Mouse (Mus musculus) c-Kit-negative CD71-positive TER-119-positive erythroid progenitor cells, embryonic 14.5 days (primary cell): ENCODE data around the gene Ubr2.

Experiments used
- DNase-seq: peaks from one replicate; pipeline ENCODE4 v3.0.0-alpha.2; 2013; ENCODE audit warnings: low read depth, low spot score

The Ubr2 gene

DNA sequence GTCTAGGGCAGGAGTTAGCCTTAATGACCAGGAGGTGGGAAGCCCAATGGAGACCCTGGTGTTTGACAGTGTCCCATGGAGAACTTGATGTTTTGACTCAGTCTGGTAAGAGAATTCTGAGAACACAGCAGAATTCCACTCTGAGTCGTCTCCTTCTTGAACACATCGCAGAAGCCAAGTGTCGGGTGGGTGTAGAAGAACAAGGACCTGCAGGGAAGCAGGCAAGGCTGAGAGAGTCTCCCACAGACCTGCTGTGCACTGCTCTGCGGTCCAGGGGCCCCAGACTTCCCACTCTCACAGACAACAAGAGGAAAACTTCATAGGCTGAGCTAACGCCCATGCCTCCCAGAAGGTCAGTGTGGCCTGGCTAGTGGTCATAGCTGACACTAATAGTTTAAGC is 82.6 kb downstream of the Ubr2 start:
- no peak for DNase-seq

DNA sequence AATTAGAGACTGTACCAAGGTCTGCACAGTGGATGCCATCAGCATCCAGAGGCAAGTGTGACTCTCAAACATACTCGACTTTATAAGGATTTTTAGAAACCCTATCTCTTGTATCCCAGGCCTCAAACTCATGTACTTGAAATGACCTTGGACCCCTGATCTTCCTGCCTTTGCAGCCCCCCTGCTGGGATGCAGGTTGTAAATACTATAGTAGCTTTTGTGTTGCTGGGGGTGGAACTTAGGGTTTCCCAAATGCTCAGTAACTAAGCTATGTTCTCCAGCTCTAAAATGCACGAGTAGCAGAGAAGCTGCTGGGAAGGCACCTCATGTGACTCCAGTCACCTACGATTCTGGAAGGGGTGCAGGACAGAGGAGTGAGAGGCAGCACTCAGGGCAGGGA is 83.4 kb downstream of the Ubr2 start:
- no peak for DNase-seq

DNA sequence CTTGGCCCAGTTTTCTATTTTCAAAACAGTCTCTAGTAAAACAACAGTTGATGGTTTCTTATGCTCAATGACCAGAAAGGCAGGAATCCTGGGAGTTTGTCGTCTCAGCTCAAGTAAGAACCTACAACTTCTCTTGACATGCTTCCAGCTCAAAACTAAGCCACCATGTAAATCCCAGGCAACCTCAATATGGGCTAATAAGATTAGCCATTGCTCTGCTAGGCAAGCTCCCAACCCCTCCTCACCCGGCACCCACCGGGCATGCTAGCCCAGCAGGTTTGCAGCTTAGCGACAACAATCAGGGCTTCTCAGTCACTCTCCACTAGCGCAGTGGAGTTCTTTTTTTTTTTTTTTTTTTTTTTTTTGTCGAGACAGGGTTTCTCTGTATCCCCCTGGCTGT is 84.2 kb downstream of the Ubr2 start:
- no peak for DNase-seq

DNA sequence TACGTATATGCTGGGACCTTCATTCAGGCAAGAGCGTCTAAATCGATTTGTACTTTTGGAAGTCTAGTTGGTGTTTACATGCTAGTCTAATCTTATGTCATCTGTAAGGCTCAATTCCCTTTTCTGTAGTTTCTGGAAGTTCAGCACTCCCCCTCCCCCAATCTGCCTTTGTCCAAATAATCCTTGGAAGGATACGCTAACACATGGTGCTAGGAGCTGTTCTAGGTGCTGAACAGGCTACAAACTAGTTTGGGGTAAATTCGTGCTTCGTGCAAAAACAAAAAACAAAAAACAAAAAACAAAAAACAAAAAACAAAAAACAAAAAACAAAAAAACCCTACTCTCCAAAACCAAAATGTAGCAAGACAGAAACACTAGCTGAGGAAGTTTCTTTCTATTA is 89.5 kb downstream of the Ubr2 start:
- DNase-seq, result no peak

- no peak for DNase-seq
Observed at GRCm38 (mm10) chr17:46918951-46919350, 91.4 kb downstream of the Ubr2 start.

DNA sequence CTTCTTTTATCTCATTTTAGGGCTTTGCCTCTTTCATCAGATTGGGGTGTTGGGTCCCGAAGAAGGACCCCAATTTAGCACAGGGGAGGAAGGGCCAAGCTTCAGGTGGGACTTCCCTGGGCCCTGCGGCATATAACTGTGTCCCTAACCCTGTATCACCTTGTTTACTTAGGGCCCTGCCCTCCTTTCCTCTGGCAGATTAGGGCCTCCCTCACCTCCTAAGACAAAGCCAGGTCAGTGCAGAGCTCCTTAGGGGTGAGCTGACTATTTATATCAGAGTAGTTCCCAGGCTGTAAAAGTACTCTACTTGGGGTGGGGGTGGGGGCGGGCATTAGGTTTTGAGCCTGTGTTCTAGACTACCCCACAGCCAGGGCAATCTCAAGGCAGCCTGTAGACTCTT is 95.2 kb downstream of the Ubr2 start:
- no peak for DNase-seq

- DNase-seq, result no peak
Observed at GRCm38 (mm10) chr17:46912331-46912730, 98.0 kb downstream of the Ubr2 start.

DNA sequence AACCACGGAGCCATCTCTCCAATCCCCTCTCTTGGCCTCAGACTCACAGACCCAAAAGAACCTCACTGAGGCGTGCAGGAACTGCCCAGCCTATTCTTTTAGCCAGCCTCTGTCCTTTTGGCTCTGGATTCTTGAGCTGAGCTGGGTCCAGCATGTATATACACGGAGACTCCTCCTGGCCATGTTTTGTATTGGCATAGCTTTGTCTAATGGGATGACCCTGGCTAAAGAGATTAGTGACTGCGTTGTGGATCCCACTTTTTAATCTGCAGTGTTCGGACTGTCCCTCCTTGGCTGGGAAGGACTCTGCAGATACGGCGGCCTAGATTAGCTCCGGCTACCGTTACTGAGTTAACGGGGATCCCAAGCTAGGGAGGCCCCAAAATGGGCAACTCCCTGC is 100.2 kb downstream of the Ubr2 start, which contains the start of gene Prph2:
Gene Prph2, plus strand, starts transcription at position 274 of the 400 bp plus-strand sequence.
- no peak for DNase-seq

- DNase-seq, result peak; percentile 52
Observed at GRCm38 (mm10) chr17:46903876-46904490, 106.4 kb downstream of the Ubr2 start.

DNA sequence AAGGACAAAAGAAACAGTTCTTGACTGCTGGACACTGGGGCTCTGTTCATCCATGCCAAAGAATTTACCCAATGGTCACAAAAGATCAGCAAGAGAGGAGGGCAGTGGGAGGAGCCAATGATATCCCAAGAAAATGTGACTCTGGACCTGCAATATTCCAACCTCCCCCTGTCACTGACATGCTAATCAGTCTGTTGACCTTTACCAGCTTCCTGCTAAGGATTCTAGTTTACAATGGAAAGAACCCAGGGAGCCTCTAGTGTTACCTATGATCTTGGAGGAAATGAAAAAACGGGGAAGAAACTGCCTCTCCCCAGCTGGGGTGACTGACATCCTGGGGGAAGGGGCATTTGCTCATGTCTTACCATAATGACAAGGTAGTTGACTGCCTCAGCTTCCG is 109.4 kb downstream of the Ubr2 start:
- no peak for DNase-seq

GRCm38 (mm10) chr17:46897221-46897950 is 113.0 kb downstream of the Ubr2 start:
- no peak for DNase-seq

GRCm38 (mm10) chr17:46895426-46895825 is 114.9 kb downstream of the Ubr2 start:
- DNase-seq, result no peak

- DNase-seq, result peak; percentile 48
Observed at GRCm38 (mm10) chr17:46890843-46891594, 119.3 kb downstream of the Ubr2 start.

DNA sequence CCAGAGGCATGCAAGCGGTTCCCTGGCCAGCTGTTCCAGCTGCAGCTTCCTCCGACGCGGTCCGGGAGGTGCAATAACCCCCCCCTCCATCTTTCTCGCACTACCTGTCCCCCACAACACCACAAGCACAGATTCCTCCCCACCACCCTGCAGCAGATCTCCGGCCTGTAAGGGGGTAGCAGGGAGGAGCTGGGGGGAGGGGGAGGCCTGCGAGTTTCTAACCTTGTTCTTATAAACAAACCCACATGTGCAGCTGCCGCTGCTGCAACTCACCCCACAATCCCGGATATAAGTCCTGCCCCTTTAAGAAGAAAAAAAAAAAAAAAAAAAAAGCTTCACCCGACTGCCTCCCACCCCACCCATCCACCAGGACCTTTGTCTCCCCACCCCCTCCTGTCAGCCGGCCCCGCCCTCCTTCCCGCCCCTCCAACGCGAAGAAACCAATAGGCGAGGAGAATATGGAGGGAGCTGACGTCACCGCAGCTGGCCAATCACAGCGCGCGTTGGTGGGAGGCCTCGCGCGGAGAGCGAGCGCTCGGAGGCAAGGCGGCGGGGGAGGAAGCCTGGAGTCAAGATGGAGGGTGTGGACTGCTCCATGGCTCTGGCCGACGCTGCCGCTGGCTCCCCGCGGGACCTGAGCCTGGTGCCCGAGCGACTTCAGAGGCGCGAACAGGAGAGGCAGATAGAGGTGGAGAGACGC is 120.1 kb downstream of the Ubr2 start, which contains the start of gene Tbcc:
Gene Tbcc, plus strand, starts transcription at position 569 of the 700 bp plus-strand sequence.
- peak; percentile 96 for DNase-seq

DNA sequence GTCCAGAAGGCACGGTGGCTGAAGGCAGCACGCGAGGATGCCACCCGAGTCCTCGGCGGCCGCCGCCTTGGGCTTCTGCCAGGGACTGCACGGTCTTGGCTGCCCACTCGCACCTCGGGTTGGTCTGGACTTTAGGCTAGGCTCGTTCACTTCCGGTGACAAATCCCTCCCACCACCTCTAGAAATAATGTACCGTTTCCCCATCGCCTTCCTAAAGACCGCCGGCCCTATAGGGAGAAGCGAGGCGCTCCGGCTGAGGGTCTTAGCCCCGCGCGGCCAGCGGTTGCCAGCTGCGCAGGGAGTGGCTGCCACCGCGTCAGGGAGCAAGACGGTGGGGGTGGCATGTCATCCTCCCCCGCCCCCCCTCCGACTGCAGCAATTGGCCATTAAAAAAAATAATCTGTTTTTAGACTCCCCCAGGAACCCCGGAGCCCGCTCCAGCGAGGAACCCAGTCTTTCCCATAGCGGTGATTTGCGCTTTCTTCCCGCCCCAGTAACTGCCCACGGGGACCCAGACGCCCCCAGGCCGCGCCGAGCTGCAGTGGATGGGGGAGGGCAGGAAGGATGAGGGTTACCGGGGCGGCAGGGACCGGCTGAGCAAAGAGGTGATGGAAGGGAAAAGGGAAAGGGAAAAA is 120.8 kb downstream of the Ubr2 start:
- no peak for DNase-seq

- peak; percentile 47 for DNase-seq
Observed at GRCm38 (mm10) chr17:46888511-46889212, 121.7 kb downstream of the Ubr2 start.

GRCm38 (mm10) chr17:46885910-46886643 is 124.3 kb downstream of the Ubr2 start:
- DNase-seq, result no peak

- no peak for DNase-seq
Observed at GRCm38 (mm10) chr17:46885218-46885909, 125.0 kb downstream of the Ubr2 start.

DNA sequence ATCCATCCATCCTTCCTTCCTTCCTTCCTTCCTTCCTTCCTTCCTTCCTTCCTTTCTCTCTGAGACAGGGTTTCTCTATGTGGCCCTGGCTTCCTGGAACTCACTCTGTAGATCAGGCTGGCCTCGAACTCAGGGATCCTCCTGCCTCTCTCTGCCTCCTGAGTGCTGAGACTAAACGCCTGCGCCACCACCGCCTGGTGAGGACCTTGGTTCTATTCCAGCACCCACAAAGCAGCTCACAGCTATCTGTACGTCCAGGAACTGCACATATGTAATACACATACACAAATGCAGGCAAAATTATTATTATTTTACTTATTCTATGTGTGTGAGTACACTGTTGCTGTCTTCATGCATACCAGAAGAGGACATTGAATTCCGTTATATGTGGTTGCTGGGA is 125.6 kb downstream of the Ubr2 start:
- no peak for DNase-seq
